Mouse (Mus musculus): ENCODE measurements around the gene Gm5737.

DNA sequence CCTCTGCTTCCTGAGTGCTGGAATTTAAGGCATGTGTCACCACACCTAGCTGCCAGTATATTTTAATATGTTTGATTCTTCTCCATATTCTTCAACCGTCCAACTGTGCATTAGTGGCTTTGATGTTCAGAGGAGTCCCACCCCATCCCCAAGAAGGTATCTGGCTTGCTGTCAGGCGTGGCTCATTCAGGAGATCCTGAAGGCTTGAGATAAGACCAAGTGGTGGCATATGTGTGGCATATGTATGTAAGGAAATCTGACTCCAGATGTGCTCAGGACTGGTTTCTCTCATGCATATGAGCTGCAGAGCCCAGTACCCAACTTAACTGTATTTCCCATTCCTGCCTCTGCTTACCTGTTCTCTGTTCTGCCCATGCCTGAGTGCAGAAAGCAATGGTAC is 34.2 kb upstream of the Gm5737 start:
- TF ChIP-seq CTCF (IDR thresholded peaks at IDR 0.05): no peak
- no peak for TF ChIP-seq EP300 (IDR thresholded peaks at IDR 0.05)

Measured in lung, postnatal 0 days (tissue).